In genomic region chr1:118486021-118486420, GRCm38 (mm10) we compare ENCODE assay signal across 18 mouse cellular contexts.
DNase-seq lines count a peak whose midpoint lies in the region; ATAC-seq and TF ChIP-seq lines count a peak whose summit lies in the region.
"Had no signal": no experiment of that assay in that cellular context is flagged by ENCODE, and none has a peak within 500 bp of the region (broad histone marks: within the 10 kb centered on the region; RNA-seq: fewer than 3 reads in every experiment).

No protein-coding gene starts in this region.

- peak overlapping the region; percentile 22; the same call in 1 of the 2 replicates for H3K4me3 ChIP-seq in heart, embryonic 10.5 days
- H3K4me3 ChIP-seq in intestine, embryonic 14.5 days (ENCODE audit: low read depth, low read length): no peak overlapping the region
- H3K4me3 ChIP-seq in intestine, embryonic 15.5 days (replicated peaks): no peak overlapping the region
- no peak overlapping the region for H3K4me3 ChIP-seq in heart, embryonic 15.5 days
- H3K4me3 ChIP-seq in heart, postnatal 0 days (ENCODE audit: low read depth, low read length): no peak overlapping the region
- H3K4me3 ChIP-seq: embryonic facial prominence, embryonic 10.5 days; forebrain, embryonic 13.5 days; hindbrain, embryonic 13.5 days had no signal

- no peak for DNase-seq in heart, embryonic 10.5 days (ENCODE audit: low spot score)
- no peak for DNase-seq in heart, adult 11 months
- no peak for DNase-seq in intestine, embryonic 14.5 days (ENCODE audit: low spot score)
- DNase-seq in heart, postnatal 0 days (ENCODE audit: low spot score): peak; percentile 96
- no peak for DNase-seq in frontal cortex, adult 2 months (ENCODE audit: extremely low spot score in 1 of 2, low spot score in 1 of 2)
- DNase-seq in layer of hippocampus, postnatal 10 days (ENCODE audit: low spot score in 2 of 2): no peak
- DNase-seq: adrenal gland, postnatal 36 days; cerebellum, adult 2 months; cerebellum, postnatal 10 days; forebrain, postnatal 0 days; gastrocnemius, postnatal 14 days; kidney, adult 2 months had no signal

- TF ChIP-seq CTCF in heart, postnatal 0 days (IDR thresholded peaks at IDR 0.05; ENCODE audit: low read depth): 0 out of 2 replicates have a peak, but pooled peaks have one; percentile 2

- peaks cover 56% of the 10 kb centered on the region for H3K4me1 ChIP-seq in heart, embryonic 10.5 days
- H3K4me1 ChIP-seq in intestine, embryonic 14.5 days (replicated peaks; ENCODE audit: control insufficient read depth, insufficient read depth, low read length): no peaks in the 10 kb centered on the region
- no peaks in the 10 kb centered on the region for H3K4me1 ChIP-seq in intestine, embryonic 15.5 days (replicated peaks)
- H3K4me1 ChIP-seq in heart, embryonic 15.5 days (replicated peaks): peaks cover 30% of the 10 kb centered on the region
- H3K4me1 ChIP-seq in heart, postnatal 0 days (ENCODE audit: control insufficient read depth, insufficient read depth): peaks cover 34% of the 10 kb centered on the region

- ATAC-seq in intestine, embryonic 14.5 days (replicated peaks; ENCODE audit: low FRiP score, low TSS enrichment, low read depth): no peak
- ATAC-seq in intestine, embryonic 15.5 days: no peak
- ATAC-seq in heart, embryonic 15.5 days (replicated peaks; ENCODE audit: insufficient number of reproducible peaks, insufficient read depth, low FRiP score, low read depth): peak; percentile 61
- peak; percentile 66 for ATAC-seq in heart, postnatal 0 days (ENCODE audit: insufficient read depth, low read depth)
- ATAC-seq: forebrain, embryonic 13.5 days; intestine, embryonic 16.5 days had no signal

- 0 out of 2 replicates have a peak, but pooled peaks cover 3% of the 10 kb centered on the region for H3K36me3 ChIP-seq in heart, embryonic 10.5 days
- no peaks in the 10 kb centered on the region for H3K36me3 ChIP-seq in intestine, embryonic 14.5 days (ENCODE audit: control insufficient read depth, insufficient read depth, low read length)
- H3K36me3 ChIP-seq in intestine, embryonic 15.5 days: no peaks in the 10 kb centered on the region
- H3K36me3 ChIP-seq in heart, embryonic 15.5 days: no peaks in the 10 kb centered on the region
- peaks cover 3% of the 10 kb centered on the region; the same call in 1 of the 2 replicates for H3K36me3 ChIP-seq in heart, postnatal 0 days (replicated peaks; ENCODE audit: control insufficient read depth, insufficient read depth, low read length)

- H3K27ac ChIP-seq in heart, embryonic 10.5 days: peak overlapping the region; percentile 89
- H3K27ac ChIP-seq in intestine, embryonic 14.5 days (ENCODE audit: low read depth): 0 out of 2 replicates have a peak overlapping the region, but pooled peaks have one; percentile 19
- no peak overlapping the region for H3K27ac ChIP-seq in intestine, embryonic 15.5 days
- H3K27ac ChIP-seq in heart, embryonic 15.5 days: peak overlapping the region; percentile 95
- peak overlapping the region; percentile 97 for H3K27ac ChIP-seq in heart, postnatal 0 days (ENCODE audit: low read depth)
- H3K27ac ChIP-seq: embryonic facial prominence, embryonic 10.5 days; forebrain, embryonic 13.5 days; hindbrain, embryonic 13.5 days had no signal

- no peak overlapping the region for H3K4me2 ChIP-seq in intestine, embryonic 14.5 days (ENCODE audit: low read length)
- H3K4me2 ChIP-seq in intestine, embryonic 15.5 days (replicated peaks): no peak overlapping the region
- peak overlapping the region; percentile 59; the same call in 1 of the 2 replicates for H3K4me2 ChIP-seq in heart, embryonic 15.5 days
- peak overlapping the region; percentile 69 for H3K4me2 ChIP-seq in heart, postnatal 0 days (ENCODE audit: low read depth, low read length)
- H3K4me2 ChIP-seq: forebrain, embryonic 13.5 days; hindbrain, embryonic 13.5 days had no signal

- H3K9me3 ChIP-seq in heart, embryonic 10.5 days: no peaks in the 10 kb centered on the region
- no peaks in the 10 kb centered on the region for H3K9me3 ChIP-seq in intestine, embryonic 14.5 days (ENCODE audit: control insufficient read depth, low read length)
- no peaks in the 10 kb centered on the region for H3K9me3 ChIP-seq in intestine, embryonic 15.5 days
- no peaks in the 10 kb centered on the region for H3K9me3 ChIP-seq in heart, embryonic 15.5 days (replicated peaks)
- H3K9me3 ChIP-seq in heart, postnatal 0 days (replicated peaks; ENCODE audit: control insufficient read depth, low read length): no peaks in the 10 kb centered on the region
- H3K9me3 ChIP-seq: embryonic facial prominence, embryonic 10.5 days; forebrain, embryonic 13.5 days; hindbrain, embryonic 13.5 days had no signal

- TF ChIP-seq EP300 in heart, postnatal 0 days (IDR thresholded peaks at IDR 0.05; ENCODE audit: low read depth): peak; percentile 69; the same call in 1 of the 2 replicates

- no peaks in the 10 kb centered on the region for H3K27me3 ChIP-seq in heart, embryonic 10.5 days (ENCODE audit: insufficient read depth, poor library complexity, severe bottlenecking)
- H3K27me3 ChIP-seq in intestine, embryonic 14.5 days (replicated peaks; ENCODE audit: control insufficient read depth, insufficient read depth, low read length): no peaks in the 10 kb centered on the region
- H3K27me3 ChIP-seq in intestine, embryonic 15.5 days (replicated peaks): no peaks in the 10 kb centered on the region
- no peaks in the 10 kb centered on the region for H3K27me3 ChIP-seq in heart, embryonic 15.5 days
- no peaks in the 10 kb centered on the region for H3K27me3 ChIP-seq in heart, postnatal 0 days (ENCODE audit: control insufficient read depth, insufficient read depth, low read length)
- H3K27me3 ChIP-seq: forebrain, embryonic 13.5 days; hindbrain, embryonic 13.5 days had no signal

- no peak overlapping the region for H3K9ac ChIP-seq in intestine, embryonic 14.5 days (ENCODE audit: low read length)
- no peak overlapping the region for H3K9ac ChIP-seq in intestine, embryonic 15.5 days
- peak overlapping the region; percentile 69; the same call in 1 of the 2 replicates for H3K9ac ChIP-seq in heart, embryonic 15.5 days
- no peak overlapping the region for H3K9ac ChIP-seq in heart, postnatal 0 days (replicated peaks; ENCODE audit: low read depth, low read length)
- H3K9ac ChIP-seq: forebrain, embryonic 13.5 days; forebrain, postnatal 0 days; hindbrain, embryonic 13.5 days had no signal

Comparison
In these comparisons a context has a peak if more than half of its experiments do, and no peak if none do; other contexts are left out.
1. ATAC-seq: peak in heart, embryonic 15.5 days (single experiment) and heart, postnatal 0 days (single experiment); none in intestine, embryonic 14.5 days (single experiment) and intestine, embryonic 15.5 days (single experiment).
2. H3K4me2 ChIP-seq: peak in heart, embryonic 15.5 days (single experiment) and heart, postnatal 0 days (single experiment); none in intestine, embryonic 14.5 days (single experiment) and intestine, embryonic 15.5 days (single experiment).